Mouse (Mus musculus): ENCODE measurements at regions not wholly inside any gene's neighbourhood (a gene's known extent, or its start where the extent isn't known, plus 50 kb on each side); places are given as distances from the start of the nearest gene placed in this dataset.

DNA sequence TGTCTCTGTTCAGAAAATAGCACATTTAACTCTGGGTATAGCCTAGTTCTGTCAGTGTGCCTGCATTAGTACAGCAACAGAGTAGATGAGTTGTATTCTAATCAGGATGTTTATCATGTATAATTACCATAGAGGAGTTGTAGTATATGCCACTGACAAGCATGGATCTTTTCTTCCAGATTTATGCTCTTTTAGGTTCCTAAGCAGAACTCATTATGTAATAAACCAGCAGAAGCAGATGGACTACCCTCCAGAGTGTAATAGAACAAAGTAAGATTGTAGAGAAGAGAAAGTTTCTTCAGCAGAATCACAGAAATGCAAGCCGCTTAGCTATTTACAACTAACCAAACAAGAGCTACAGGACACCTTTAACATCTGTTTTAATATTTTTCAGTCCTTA is 517.2 kb upstream of the Epha5 start:
- no peak overlapping the region for H3K4me2 ChIP-seq (replicated peaks)
- no peaks in the 10 kb centered on the region for H3K4me1 ChIP-seq
- 97% methylated on average over 1 of the region's 1 CpGs for WGBS
- no peak for ATAC-seq (replicated peaks)
- no peak overlapping the region for H3K9ac ChIP-seq (replicated peaks)
- H3K36me3 ChIP-seq = no peaks in the 10 kb centered on the region
- H3K9me3 ChIP-seq = no peaks in the 10 kb centered on the region
- H3K4me3 ChIP-seq = no peak overlapping the region
- H3K27me3 ChIP-seq = no peaks in the 10 kb centered on the region
- H3K27ac ChIP-seq (replicated peaks) = no peak overlapping the region

DNA sequence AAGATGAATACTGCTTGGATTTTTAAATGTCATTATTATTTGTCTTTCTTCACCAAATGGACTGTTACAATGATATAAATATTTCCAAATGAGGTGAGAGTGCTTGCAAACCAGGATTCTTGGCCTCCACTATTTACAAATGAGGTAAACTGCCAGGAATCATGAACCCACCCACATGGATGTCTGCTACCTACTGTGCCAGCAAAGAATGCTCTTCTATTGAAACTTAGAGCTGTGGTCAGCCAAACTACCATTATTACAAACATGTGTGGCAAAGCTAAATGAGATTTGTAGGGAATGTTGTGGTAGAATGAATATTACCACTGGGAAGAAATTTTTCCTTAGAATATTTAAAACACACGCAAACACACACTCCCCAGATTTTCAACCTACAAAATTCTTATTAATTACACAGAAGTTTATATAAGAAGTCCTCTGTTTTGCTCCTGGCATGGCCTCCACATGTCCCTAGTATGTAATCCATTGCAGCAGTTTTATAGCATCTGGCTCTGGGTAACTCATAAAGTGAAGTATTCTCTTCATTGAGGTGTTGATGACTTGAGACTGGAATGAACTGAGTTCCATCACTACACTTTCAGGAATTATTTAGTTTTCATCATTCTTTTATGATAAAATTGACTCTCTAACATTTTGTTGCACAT is 500.6 kb upstream of the Epha5 start:
- 93% methylated on average over 1 of the region's 1 CpGs for WGBS
- no peak overlapping the region for H3K4me2 ChIP-seq (replicated peaks)
- no peaks in the 10 kb centered on the region for H3K36me3 ChIP-seq
- H3K4me1 ChIP-seq = no peaks in the 10 kb centered on the region
- no peak overlapping the region for H3K4me3 ChIP-seq
- ATAC-seq (replicated peaks) = no peak
- no peak overlapping the region for H3K9ac ChIP-seq (replicated peaks)
- H3K9me3 ChIP-seq = no peaks in the 10 kb centered on the region
- H3K27me3 ChIP-seq = no peaks in the 10 kb centered on the region
- H3K27ac ChIP-seq (replicated peaks) = no peak overlapping the region

DNA sequence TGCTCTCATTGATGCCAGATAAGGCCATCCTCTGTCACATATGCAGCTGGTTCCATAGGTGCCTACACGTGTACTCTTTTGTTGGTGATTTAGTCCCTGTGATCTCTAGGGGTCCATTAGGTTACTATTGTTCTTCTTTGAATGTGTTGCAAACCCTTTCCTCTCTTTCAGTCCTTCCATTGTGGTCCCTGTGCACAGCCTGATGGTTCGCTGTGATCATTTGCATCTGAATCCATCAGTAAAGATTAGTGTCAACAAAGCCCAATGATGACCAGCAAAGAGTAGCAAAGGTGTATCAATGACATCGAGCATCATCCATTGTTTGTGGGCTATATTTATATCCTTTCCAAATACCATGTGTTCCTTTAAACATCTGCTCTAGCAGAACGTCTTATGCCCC is 484.5 kb upstream of the Epha5 start:
- Histone ChIP-seq H3K4me1 (no peaks in the 10 kb centered on the region), H3K9me3 (no peaks in the 10 kb centered on the region), H3K36me3 (no peaks in the 10 kb centered on the region), H3K27ac (replicated peaks) (no peak overlapping the region), H3K27me3 (no peaks in the 10 kb centered on the region), H3K4me3 (no peak overlapping the region), H3K9ac (replicated peaks) (no peak overlapping the region), H3K4me2 (replicated peaks) (no peak overlapping the region)
- WGBS = 35% methylated on average over 4 of the region's 4 CpGs
- ATAC-seq (replicated peaks) = no peak

DNA sequence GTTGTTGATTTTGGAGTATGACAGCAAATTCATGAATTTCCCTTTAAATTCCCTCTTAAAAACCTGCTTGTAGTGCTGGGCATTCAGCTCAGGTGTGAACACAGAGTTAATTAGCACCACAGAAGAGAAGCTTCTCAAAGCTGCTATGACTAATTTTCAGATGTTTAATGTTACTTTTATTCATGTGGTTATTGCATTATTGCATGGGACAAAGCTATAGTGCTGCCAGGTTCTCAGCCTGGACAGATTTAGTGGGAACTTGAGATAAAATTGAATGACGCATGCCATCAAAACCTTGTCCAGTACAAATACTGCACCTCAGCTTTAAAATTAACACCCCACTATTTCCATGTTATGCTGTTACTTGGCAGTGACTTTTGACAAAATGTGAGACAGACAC is 480.4 kb upstream of the Epha5 start:
- Histone ChIP-seq H3K4me3 (no peak overlapping the region), H3K36me3 (no peaks in the 10 kb centered on the region), H3K9me3 (no peaks in the 10 kb centered on the region), H3K4me2 (replicated peaks) (no peak overlapping the region), H3K4me1 (no peaks in the 10 kb centered on the region), H3K27ac (replicated peaks) (peak overlapping the region; percentile 28; the same call in 1 of the 2 replicates), H3K27me3 (no peaks in the 10 kb centered on the region), H3K9ac (replicated peaks) (no peak overlapping the region)
- WGBS = 55% methylated on average over 1 of the region's 1 CpGs
- ATAC-seq (replicated peaks) = peak; percentile 72; the same call in 1 of the 2 replicates

DNA sequence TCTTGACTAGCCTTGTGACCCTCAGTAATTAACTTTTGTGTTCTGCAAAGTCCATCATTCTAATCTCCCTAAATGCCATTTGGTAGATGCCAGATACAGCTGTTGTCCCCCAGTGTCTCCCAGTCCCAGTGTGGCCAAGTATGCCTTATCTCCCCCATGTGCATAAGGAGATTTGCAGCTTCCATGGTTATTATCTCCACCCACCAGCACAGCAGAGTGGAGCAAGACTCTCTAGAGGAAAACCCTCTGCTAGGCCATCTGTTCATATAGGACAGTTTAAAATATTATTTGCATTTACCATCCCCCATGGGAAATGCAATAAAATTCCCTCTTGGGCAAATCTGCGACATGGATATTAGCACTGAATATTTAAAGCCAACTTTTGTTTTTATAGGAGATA is 436.4 kb upstream of the Epha5 start:
- Histone ChIP-seq H3K9me3 (no peaks in the 10 kb centered on the region), H3K4me2 (replicated peaks) (no peak overlapping the region), H3K36me3 (no peaks in the 10 kb centered on the region), H3K4me3 (no peak overlapping the region), H3K9ac (replicated peaks) (no peak overlapping the region), H3K27ac (replicated peaks) (no peak overlapping the region), H3K27me3 (no peaks in the 10 kb centered on the region), H3K4me1 (peaks cover 14% of the 10 kb centered on the region)
- WGBS = 41% methylated on average over 1 of the region's 1 CpGs
- ATAC-seq (replicated peaks) = peak; percentile 49; the same call in 1 of the 2 replicates

DNA sequence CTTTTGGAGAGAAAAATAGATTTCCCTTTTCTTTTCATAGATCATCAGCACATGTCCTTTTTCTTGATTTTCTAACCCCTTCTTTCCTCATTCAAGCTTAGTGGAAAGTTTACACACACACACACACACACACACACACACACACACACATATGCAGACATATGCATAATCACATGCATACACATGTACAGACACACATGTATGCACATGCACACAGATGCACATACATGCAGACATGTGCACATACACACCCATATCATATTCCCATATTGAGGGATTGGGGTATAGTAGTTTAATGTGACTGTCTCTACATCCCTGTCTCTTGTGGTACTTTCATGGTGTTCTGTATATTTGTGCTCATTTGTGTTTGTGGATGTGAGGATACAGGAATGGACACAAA is 432.0 kb upstream of the Epha5 start:
- H3K27ac ChIP-seq (replicated peaks) = peak overlapping the region; percentile 83
- H3K4me2 ChIP-seq (replicated peaks) = no peak overlapping the region
- no peaks in the 10 kb centered on the region for H3K36me3 ChIP-seq
- H3K4me3 ChIP-seq = no peak overlapping the region
- H3K4me1 ChIP-seq = peaks cover 19% of the 10 kb centered on the region
- H3K9ac ChIP-seq (replicated peaks) = no peak overlapping the region
- no peaks in the 10 kb centered on the region for H3K9me3 ChIP-seq
- no peaks in the 10 kb centered on the region for H3K27me3 ChIP-seq
- ATAC-seq (replicated peaks) = peak; percentile 52

DNA sequence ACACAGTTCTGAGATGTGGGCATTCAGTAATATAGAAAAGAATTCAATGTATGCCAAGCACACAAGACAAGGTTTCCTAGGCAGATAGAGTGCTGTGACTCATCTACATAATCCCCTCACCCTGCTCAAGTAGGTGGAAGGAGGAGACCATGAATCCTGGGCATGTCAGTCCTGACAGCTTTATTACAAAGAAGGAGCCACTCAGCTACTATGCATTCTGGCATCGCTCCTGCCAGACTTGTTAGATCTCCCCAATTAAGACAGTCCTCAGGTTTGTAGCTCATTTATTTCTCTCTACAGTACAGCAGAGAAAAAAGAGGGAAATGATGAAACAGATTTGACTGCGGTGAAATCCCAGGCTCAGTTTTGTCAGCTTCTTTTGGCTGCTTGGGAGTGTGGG is 431.6 kb upstream of the Epha5 start:
- peak; percentile 98 for ATAC-seq (replicated peaks)
- Histone ChIP-seq H3K27me3 (no peaks in the 10 kb centered on the region), H3K4me3 (no peak overlapping the region), H3K4me2 (replicated peaks) (no peak overlapping the region), H3K27ac (replicated peaks) (peak overlapping the region; percentile 83), H3K36me3 (no peaks in the 10 kb centered on the region), H3K9me3 (no peaks in the 10 kb centered on the region), H3K9ac (replicated peaks) (no peak overlapping the region), H3K4me1 (peaks cover 18% of the 10 kb centered on the region)
- 5% methylated on average over 2 of the region's 2 CpGs for WGBS

DNA sequence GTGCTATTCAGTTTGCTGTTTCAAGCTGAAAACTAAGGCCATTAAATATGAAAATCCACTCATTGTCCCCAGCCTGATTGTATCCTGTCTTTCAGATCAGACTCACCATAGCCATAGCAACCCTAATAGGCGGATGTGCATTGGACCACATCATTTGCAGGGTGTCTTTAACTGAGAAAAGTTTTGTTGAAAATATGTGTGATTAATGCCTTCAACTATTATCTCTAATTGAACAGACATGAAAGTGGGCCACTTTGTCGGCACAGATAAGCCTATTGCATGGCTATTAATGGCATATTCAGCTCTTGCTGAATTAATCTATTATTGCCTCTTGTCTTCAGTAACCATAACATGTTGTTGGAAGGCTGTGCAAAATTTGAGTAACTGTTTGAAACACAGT is 394.3 kb upstream of the Epha5 start:
- Histone ChIP-seq H3K9me3 (no peaks in the 10 kb centered on the region), H3K4me2 (replicated peaks) (no peak overlapping the region), H3K4me1 (no peaks in the 10 kb centered on the region), H3K27me3 (no peaks in the 10 kb centered on the region), H3K36me3 (no peaks in the 10 kb centered on the region), H3K4me3 (no peak overlapping the region), H3K27ac (replicated peaks) (no peak overlapping the region), H3K9ac (replicated peaks) (no peak overlapping the region)
- peak; percentile 87 for ATAC-seq (replicated peaks)
- 16% methylated on average over 2 of the region's 2 CpGs for WGBS

DNA sequence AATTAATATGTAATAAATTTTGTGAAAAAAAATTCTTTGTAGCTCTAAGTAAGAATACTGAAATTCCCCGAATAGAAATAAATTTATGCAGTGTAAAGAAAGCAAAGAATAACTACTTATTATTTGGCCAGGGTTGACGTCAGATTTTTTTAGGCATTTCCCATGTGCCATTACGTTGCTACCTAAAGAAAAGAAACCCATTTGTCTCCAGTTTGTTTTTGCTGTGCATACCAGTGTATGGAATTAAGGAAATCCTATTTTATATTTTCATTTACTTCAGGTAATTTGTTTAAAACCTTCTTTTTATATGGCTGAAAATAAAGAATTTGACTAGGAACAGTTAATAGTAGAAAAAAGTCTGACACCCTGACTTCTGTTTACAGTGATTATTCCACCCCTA is 393.7 kb upstream of the Epha5 start:
- Histone ChIP-seq H3K36me3 (no peaks in the 10 kb centered on the region), H3K4me2 (replicated peaks) (no peak overlapping the region), H3K4me3 (no peak overlapping the region), H3K9ac (replicated peaks) (no peak overlapping the region), H3K4me1 (no peaks in the 10 kb centered on the region), H3K27ac (replicated peaks) (no peak overlapping the region), H3K27me3 (no peaks in the 10 kb centered on the region), H3K9me3 (no peaks in the 10 kb centered on the region)
- ATAC-seq (replicated peaks) = 0 out of 2 replicates have a peak, but pooled peaks have one; percentile 35
- WGBS = 24% methylated on average over 3 of the region's 3 CpGs

DNA sequence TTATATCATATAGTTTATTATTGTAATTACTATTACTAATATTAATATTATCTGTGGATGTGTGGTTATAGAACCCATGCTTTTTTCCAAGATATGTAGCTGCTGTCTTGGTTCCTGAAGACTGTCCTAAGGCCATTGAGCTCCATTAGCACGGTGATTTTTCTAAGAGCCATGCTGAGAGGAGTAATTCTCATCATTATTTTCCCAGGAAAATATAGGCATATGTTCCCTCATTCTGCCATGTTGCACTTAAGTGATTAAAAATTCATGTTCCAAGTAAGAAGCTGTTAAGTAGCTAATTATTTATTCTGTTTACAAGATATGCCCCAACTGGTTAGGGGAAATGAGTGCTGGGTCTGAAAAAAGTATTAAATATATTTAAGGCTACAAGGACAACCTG is 345.4 kb upstream of the Epha5 start:
- no peak overlapping the region for H3K9ac ChIP-seq (replicated peaks)
- H3K27me3 ChIP-seq = no peaks in the 10 kb centered on the region
- ATAC-seq (replicated peaks) = 0 out of 2 replicates have a peak, but pooled peaks have one; percentile 35
- no peaks in the 10 kb centered on the region for H3K9me3 ChIP-seq
- no peak overlapping the region for H3K4me2 ChIP-seq (replicated peaks)
- H3K4me3 ChIP-seq = no peak overlapping the region
- H3K4me1 ChIP-seq = 0 out of 2 replicates have a peak, but pooled peaks cover 3% of the 10 kb centered on the region
- no peaks in the 10 kb centered on the region for H3K36me3 ChIP-seq
- H3K27ac ChIP-seq (replicated peaks) = no peak overlapping the region
- WGBS = 40% methylated on average over 1 of the region's 1 CpGs

DNA sequence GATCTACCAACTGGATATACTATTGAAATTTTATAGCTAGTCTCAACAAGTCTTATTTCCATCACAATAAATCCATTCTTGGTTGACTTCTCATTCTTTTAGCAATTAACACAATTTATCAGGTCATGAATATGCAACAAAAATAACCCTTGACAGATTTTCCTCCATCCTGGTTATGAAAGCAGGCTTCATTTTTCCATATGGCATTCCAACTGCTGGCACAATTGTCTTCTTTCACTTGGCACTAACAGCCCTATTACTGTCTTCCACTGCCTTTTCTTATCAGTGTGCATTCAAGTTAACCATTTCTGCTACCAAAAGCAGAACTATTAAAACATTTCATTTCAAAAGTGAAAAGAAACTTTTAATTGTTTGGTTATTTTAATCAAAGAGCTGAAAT is 334.9 kb upstream of the Epha5 start:
- ATAC-seq (replicated peaks) = peak; percentile 80
- H3K9ac ChIP-seq (replicated peaks) = no peak overlapping the region

DNA sequence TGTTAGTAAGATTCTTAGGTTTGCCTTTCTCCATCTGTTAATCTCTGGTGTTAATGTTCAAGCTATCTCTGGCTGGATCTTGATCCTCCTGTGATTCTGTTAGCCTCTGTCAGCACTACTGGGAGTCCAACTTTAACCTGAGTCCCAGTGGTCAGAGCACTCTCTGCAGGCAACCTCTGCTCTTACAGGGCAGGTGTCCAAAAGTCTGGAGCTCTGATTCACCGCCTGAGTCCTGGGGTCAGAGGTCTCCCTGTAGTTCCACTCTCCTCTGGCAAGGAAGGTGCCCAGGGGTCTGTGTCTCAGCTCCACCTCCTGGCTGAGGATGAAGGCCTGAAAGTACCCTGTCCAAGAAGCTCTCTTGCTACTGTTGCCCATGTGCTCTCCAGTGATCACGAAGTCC is 288.3 kb upstream of the Epha5 start:
- Histone ChIP-seq H3K36me3 (no peaks in the 10 kb centered on the region), H3K9me3 (no peaks in the 10 kb centered on the region)
- 84% methylated on average over 2 of the region's 2 CpGs for WGBS

More for the DNA sequence above, 334.9 kb upstream of the Epha5 start:
- Histone ChIP-seq H3K36me3 (no peaks in the 10 kb centered on the region), H3K4me3 (no peak overlapping the region), H3K27me3 (no peaks in the 10 kb centered on the region), H3K4me2 (replicated peaks) (no peak overlapping the region), H3K4me1 (no peaks in the 10 kb centered on the region), H3K9me3 (no peaks in the 10 kb centered on the region), H3K27ac (replicated peaks) (no peak overlapping the region)

More for the DNA sequence above, 288.3 kb upstream of the Epha5 start:
- H3K27me3 ChIP-seq = no peaks in the 10 kb centered on the region
- no peaks in the 10 kb centered on the region for H3K4me1 ChIP-seq
- no peak overlapping the region for H3K9ac ChIP-seq (replicated peaks)
- no peak overlapping the region for H3K4me3 ChIP-seq
- H3K27ac ChIP-seq (replicated peaks) = no peak overlapping the region
- ATAC-seq (replicated peaks) = no peak
- no peak overlapping the region for H3K4me2 ChIP-seq (replicated peaks)
